Mouse (Mus musculus) common myeloid progenitor, adult 5-6 weeks (primary cell): Measurements from ENCODE around the gene Rnf130. TPM values are rescaled to one million over a fixed set of nuclear protein-coding genes. Genes with fewer than 3 reads are reported as not detected.
"Not testable (repeated sequence)": the region's sequence is repeated elsewhere in the genome, so short reads cannot be mapped to it uniquely, and the experiment has no call there.

Experiments
- ATAC-seq: replicated peaks from 2 replicates; pipeline ENCODE4 v1.8.0; 2016; ENCODE audit warnings: low read depth, mild to moderate bottlenecking, moderate TSS enrichment, inconsistent platforms; ENCODE audit not compliant: poor library complexity, severe bottlenecking
- total RNA-seq: library from RNA; stranded (forward); fragments of 200-1000, 187-1606 nt; gene quantifications from 2 replicates; pipeline ENCODE4 v1.2.3, GENCODE M21; 2017

Gene Rnf130
- total RNA-seq, 1 experiment from 2014 or later: 240 TPM

- ATAC-seq: peak; percentile 74
Observed at GRCm38 (mm10) chr11:50073830-50074229, 48.7 kb downstream of the Rnf130 start.

GRCm38 (mm10) chr11:50076756-50077155 lies 51.6 kb downstream of the Rnf130 start:
- ATAC-seq: no peak

GRCm38 (mm10) chr11:50081365-50082190 lies 56.4 kb downstream of the Rnf130 start:
- ATAC-seq: peak; percentile 65; the same call in 1 of the 2 replicates

- ATAC-seq: no peak
Observed at GRCm38 (mm10) chr11:50086211-50086610, 61.1 kb downstream of the Rnf130 start.

- ATAC-seq: no peak
Observed at GRCm38 (mm10) chr11:50089840-50090239, 64.7 kb downstream of the Rnf130 start.

- ATAC-seq: no peak
Observed at GRCm38 (mm10) chr11:50090982-50091675, 66.0 kb downstream of the Rnf130 start.

GRCm38 (mm10) chr11:50091681-50092080 lies 66.5 kb downstream of the Rnf130 start:
- no peak for ATAC-seq

GRCm38 (mm10) chr11:50095661-50096060 lies 70.5 kb downstream of the Rnf130 start:
- ATAC-seq: no peak

- no peak for ATAC-seq
Observed at GRCm38 (mm10) chr11:50097091-50097490, 71.9 kb downstream of the Rnf130 start.

- no peak for ATAC-seq
Observed at GRCm38 (mm10) chr11:50098961-50099481, 73.9 kb downstream of the Rnf130 start.

- no peak for ATAC-seq
Observed at GRCm38 (mm10) chr11:50099692-50100091, 74.5 kb downstream of the Rnf130 start.

GRCm38 (mm10) chr11:50100548-50101307 lies 75.6 kb downstream of the Rnf130 start:
- no peak for ATAC-seq

GRCm38 (mm10) chr11:50101962-50102361 lies 76.8 kb downstream of the Rnf130 start:
- not testable (repeated sequence) for ATAC-seq

- ATAC-seq: no peak
Observed at GRCm38 (mm10) chr11:50104016-50104415, 78.9 kb downstream of the Rnf130 start.

GRCm38 (mm10) chr11:50105237-50105636 lies 80.1 kb downstream of the Rnf130 start:
- peak; percentile 76 for ATAC-seq

GRCm38 (mm10) chr11:50106024-50106423 lies 80.9 kb downstream of the Rnf130 start:
- no peak for ATAC-seq

- ATAC-seq: no peak
Observed at GRCm38 (mm10) chr11:50108823-50109244, 83.7 kb downstream of the Rnf130 start.

GRCm38 (mm10) chr11:50114329-50114728 lies 89.2 kb downstream of the Rnf130 start:
- peak; percentile 98 for ATAC-seq

- no peak for ATAC-seq
Observed at GRCm38 (mm10) chr11:50122631-50123081, 97.5 kb downstream of the Rnf130 start.

GRCm38 (mm10) chr11:50127781-50128180 lies 102.6 kb downstream of the Rnf130 start:
- no peak for ATAC-seq
